Mouse (Mus musculus) liver, adult 2 months (tissue): ENCODE data around the gene Nde1. TPM values are rescaled to one million over a fixed set of nuclear protein-coding genes. Genes with fewer than 3 reads are reported as not detected.
A peak's percentile ranks its signal among the peaks of the same experiment; 100 is the strongest.

Experiments used
- DNase-seq: peaks from one replicate; pipeline ENCODE4 v3.0.0-alpha.2; 2011; ENCODE audit warnings: low read depth, low spot score; ENCODE audit errors: extremely low read depth
- H3K27ac ChIP-seq: fragments of 200-500 bp; replicated peaks from 2 replicates; pipeline ENCODE4 v1.5.1; 2012; ENCODE audit warnings: low read depth, mild to moderate bottlenecking, control low read depth, inconsistent platforms, low read length; ENCODE audit not compliant: insufficient read depth
- H3K27me3 ChIP-seq: fragments of 200-500 bp; 2 replicates; pipeline ENCODE4 v1.6.1; 2012; ENCODE audit warnings: mild to moderate bottlenecking, moderate library complexity, low read length, inconsistent platforms; ENCODE audit not compliant: control insufficient read depth, insufficient read depth
- H3K36me3 ChIP-seq: fragments of 200-500 bp; 2 replicates; pipeline ENCODE4 v1.6.1; 2012; ENCODE audit warnings: low read length, inconsistent platforms; ENCODE audit not compliant: control insufficient read depth, insufficient read depth
- H3K4me1 ChIP-seq: fragments of 200-500 bp; 2 replicates; pipeline ENCODE4 v1.6.1; 2011; ENCODE audit warnings: low read length; ENCODE audit not compliant: control insufficient read depth, insufficient read depth
- H3K4me3 ChIP-seq: fragments of 200-500 bp; 2 replicates; pipeline ENCODE4 v1.5.1; 2011; ENCODE audit warnings: low read depth, mild to moderate bottlenecking, control low read depth, low read length, moderate library complexity; ENCODE audit not compliant: insufficient read depth
- H3K79me2 ChIP-seq: fragments of 200-500 bp; 2 replicates; pipeline ENCODE4 v1.6.1; 2012; ENCODE audit warnings: inconsistent platforms, mild to moderate bottlenecking, low read length, moderate library complexity; ENCODE audit not compliant: control insufficient read depth, insufficient read depth
- H3K9ac ChIP-seq: fragments of 200-500 bp; 2 replicates; pipeline ENCODE4 v1.6.1; 2012; ENCODE audit warnings: low read depth, mild to moderate bottlenecking, control low read depth, inconsistent platforms, low read length
- CTCF ChIP-seq: fragments of 200-500 bp; IDR thresholded peaks from 2 replicates; pipeline ENCODE4 v1.5.1; 2011; ENCODE audit warnings: low read depth, low read length, control low read depth
- POLR2A ChIP-seq: fragments of 200-500 bp; IDR thresholded peaks from 2 replicates; pipeline ENCODE4 v1.6.1; 2011; ENCODE audit warnings: low read length, control low read depth; ENCODE audit not compliant: insufficient read depth; ENCODE audit errors: extremely low read depth
- WGBS: fragments of 180-500 bp; shearing (Covaris S2); methylation state at CpG from one replicate; pipeline ENCODE4 v1.1.7; 2018; 5-methylcytosine and 5-hydroxymethylcytosine counted together
- polyA plus RNA-seq: library from polyadenylated mRNA; depleted of rRNA; stranded (reverse); fragments of >200 nt; gene quantifications from 2 replicates; pipeline ENCODE4 v1.2.3, GENCODE M21; 2012
- total RNA-seq: library from RNA; depleted of rRNA; stranded (reverse); fragments of >200 nt; gene quantifications from 2 replicates; pipeline ENCODE4 v1.2.3, GENCODE M21; 2014

Gene Nde1
- total and polyA plus RNA-seq, 2 experiments: 9.4 to 14.4 TPM

DNA sequence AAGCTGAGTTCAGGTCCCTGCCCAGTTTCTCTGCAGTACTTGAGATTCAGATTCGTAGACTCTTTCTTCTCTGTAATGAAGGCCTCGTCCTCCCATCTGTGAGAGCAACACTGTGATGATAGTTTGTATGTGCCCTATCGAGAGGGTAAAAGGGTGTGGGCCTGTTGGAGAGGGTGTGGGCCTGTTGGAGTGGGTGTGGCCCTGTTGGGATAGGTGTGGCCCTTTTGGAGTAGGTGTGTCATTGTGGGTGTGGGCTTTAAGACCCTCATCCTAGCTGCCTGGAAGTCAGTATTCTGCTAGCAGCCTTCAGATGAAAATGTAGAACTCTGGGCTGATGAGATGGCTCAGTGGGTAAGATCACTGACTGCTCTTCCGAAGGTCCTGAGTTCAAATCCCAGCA lies 3.4 kb downstream of the Nde1 start:
- Histone ChIP-seq H3K36me3 (peaks cover 13% of the 10 kb centered on the region), H3K4me1 (peaks cover 8% of the 10 kb centered on the region), H3K27ac (no peak overlapping the region), H3K79me2 (peaks cover 11% of the 10 kb centered on the region), H3K9ac (no peak overlapping the region), H3K4me3 (no peak overlapping the region), H3K27me3 (no peaks in the 10 kb centered on the region)
- DNase-seq: no peak
- TF ChIP-seq POLR2A: no peak
- no peak for TF ChIP-seq CTCF
- WGBS: 91% methylated on average over 4 of the region's 4 CpGs

DNA sequence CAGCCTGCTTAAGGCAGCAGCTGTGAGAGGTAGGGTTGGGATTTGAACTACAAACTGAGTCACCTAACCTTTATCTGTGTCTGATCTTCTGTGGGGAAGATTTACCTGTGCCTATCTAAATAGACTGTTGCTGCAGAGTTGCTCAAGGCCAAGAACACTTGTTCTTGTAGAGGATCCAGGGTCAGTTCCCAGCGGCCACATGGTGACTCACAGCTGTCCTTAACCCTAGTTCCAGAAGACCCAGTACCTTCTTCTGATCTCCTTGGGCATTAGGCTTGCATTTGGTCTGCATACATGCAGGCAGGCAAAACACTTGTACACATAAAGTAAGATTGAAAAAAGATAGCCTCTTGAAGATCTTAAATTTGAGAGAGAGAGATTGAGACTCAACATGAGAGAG lies 6.6 kb downstream of the Nde1 start:
- peaks cover 27% of the 10 kb centered on the region for H3K36me3 ChIP-seq
- no peak for DNase-seq
- H3K27me3 ChIP-seq: no peaks in the 10 kb centered on the region
- no peaks in the 10 kb centered on the region; the same call in 1 of the 2 replicates for H3K4me1 ChIP-seq
- H3K4me3 ChIP-seq: no peak overlapping the region
- TF ChIP-seq POLR2A (no peak), CTCF (no peak)
- 89% methylated on average over 1 of the region's 1 CpGs for WGBS
- H3K27ac ChIP-seq: no peak overlapping the region
- peaks cover 8% of the 10 kb centered on the region for H3K79me2 ChIP-seq
- no peak overlapping the region for H3K9ac ChIP-seq

DNA sequence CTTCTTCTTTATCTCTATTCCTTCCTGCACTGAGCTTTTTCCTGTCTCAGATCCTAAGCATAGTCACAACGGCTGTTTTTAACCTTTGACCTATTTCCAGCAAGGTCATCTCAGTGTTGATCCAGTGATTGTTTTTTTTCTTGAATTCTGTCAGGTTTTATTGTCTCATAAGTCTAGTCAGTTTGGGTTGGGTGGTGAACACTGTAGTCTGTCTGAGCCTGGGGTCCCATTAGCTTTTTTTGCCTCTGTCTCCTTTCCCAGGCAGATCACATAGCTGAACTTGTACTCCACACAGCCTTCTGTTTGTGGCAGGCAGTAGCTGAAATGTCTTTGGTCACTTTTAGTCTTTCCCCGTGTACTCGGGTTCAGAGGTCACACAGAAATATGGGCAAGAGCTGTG lies 15.0 kb downstream of the Nde1 start:
- no peak for TF ChIP-seq POLR2A
- TF ChIP-seq CTCF: no peak
- Histone ChIP-seq H3K27me3 (no peaks in the 10 kb centered on the region), H3K9ac (no peak overlapping the region), H3K79me2 (peaks cover 5% of the 10 kb centered on the region; the same call in 1 of the 2 replicates), H3K4me1 (peaks cover 16% of the 10 kb centered on the region), H3K4me3 (no peak overlapping the region), H3K36me3 (peaks cover 23% of the 10 kb centered on the region), H3K27ac (peak overlapping the region; percentile 98)
- peak; percentile 67 for DNase-seq
- WGBS: 10% methylated on average over 3 of the region's 3 CpGs

DNA sequence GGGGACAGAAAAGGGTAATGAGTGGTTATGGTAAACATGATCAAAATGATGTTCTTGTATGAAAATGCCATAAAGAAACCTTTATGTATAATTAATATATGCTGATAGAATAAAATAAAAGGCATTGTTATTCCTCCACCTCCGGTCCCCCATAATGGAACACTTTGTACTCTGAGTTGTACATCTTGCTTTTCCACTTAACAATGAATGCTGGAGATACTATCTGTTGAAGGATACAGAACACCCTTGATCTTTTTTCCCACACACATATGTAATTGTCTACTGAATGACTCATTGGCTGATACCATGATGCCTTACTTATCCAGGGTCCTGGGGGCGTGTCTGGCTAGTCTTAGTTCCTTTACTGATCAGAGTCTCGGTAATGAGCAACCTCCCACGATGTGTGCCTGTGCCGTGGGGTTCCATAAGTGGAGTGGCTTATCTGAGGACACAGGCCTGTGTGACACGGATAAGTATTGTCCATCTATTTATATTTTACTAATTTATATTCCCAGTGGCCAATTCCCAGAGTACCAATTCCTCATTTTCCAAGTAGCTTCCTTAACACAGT lies 17.2 kb downstream of the Nde1 start:
- H3K79me2 ChIP-seq: peaks cover 5% of the 10 kb centered on the region; the same call in 1 of the 2 replicates
- H3K9ac ChIP-seq: no peak overlapping the region
- TF ChIP-seq POLR2A: no peak
- no peak for TF ChIP-seq CTCF
- peaks cover 16% of the 10 kb centered on the region for H3K4me1 ChIP-seq
- no peak for DNase-seq
- no peak overlapping the region for H3K4me3 ChIP-seq
- peaks cover 30% of the 10 kb centered on the region for H3K36me3 ChIP-seq
- H3K27me3 ChIP-seq: no peaks in the 10 kb centered on the region
- WGBS: 85% methylated on average over 6 of the region's 6 CpGs
- no peak overlapping the region for H3K27ac ChIP-seq

DNA sequence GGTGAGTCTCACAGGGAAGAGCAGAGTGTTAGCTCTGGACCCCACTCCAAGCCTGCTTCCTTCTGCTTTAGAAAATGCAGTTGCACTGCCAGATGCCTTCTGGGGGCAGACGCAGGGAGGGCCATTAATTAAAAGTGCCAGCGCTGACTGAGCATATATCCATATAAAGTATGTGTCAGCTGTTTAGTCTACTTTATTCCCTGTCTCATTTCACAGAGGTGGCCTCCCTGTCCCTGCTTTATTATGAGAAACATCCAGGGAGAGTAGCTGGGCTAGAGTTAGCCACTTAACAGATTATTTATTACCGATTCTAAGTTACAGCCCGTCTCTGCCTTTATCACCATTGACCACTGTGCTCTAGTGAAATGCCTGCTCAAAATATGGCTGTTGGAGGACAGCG lies 19.3 kb downstream of the Nde1 start:
- H3K4me1 ChIP-seq: peaks cover 11% of the 10 kb centered on the region
- 94% methylated on average over 5 of the region's 5 CpGs for WGBS
- TF ChIP-seq CTCF (no peak), POLR2A (no peak)
- H3K27me3 ChIP-seq: no peaks in the 10 kb centered on the region
- H3K36me3 ChIP-seq: peaks cover 29% of the 10 kb centered on the region
- H3K27ac ChIP-seq: no peak overlapping the region
- peaks cover 5% of the 10 kb centered on the region; the same call in 1 of the 2 replicates for H3K79me2 ChIP-seq
- H3K9ac ChIP-seq: no peak overlapping the region
- no peak overlapping the region for H3K4me3 ChIP-seq
- no peak for DNase-seq

DNA sequence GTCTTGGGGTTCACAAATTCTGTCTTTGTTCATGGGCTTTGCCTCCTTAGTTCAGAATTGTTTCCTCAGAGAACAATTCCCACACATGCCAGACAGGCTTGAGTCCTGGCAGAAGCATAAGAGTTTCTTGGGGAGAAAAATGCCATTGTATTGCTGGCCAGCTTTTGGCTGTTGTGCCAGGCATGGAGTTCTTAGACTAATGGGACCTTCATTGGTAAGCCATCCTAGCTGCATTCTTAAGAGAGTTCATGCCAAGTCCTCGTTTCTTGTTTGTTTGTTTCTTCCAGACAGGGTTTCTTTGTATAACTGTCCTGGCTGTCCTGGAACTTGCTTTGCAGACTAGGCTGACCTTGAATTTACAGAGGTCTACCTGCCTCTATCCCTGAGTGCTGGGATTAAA lies 20.8 kb downstream of the Nde1 start:
- 78% methylated on average over 1 of the region's 1 CpGs for WGBS
- no peak overlapping the region for H3K9ac ChIP-seq
- no peaks in the 10 kb centered on the region for H3K27me3 ChIP-seq
- H3K27ac ChIP-seq: no peak overlapping the region
- 0 out of 2 replicates have a peak, but pooled peaks cover 1% of the 10 kb centered on the region for H3K79me2 ChIP-seq
- no peak for DNase-seq
- H3K4me1 ChIP-seq: no peaks in the 10 kb centered on the region
- no peak overlapping the region for H3K4me3 ChIP-seq
- peaks cover 35% of the 10 kb centered on the region for H3K36me3 ChIP-seq
- TF ChIP-seq POLR2A (no peak), CTCF (no peak)
